19 mouse cellular contexts compared by ENCODE assay signal in the genomic region with DNA sequence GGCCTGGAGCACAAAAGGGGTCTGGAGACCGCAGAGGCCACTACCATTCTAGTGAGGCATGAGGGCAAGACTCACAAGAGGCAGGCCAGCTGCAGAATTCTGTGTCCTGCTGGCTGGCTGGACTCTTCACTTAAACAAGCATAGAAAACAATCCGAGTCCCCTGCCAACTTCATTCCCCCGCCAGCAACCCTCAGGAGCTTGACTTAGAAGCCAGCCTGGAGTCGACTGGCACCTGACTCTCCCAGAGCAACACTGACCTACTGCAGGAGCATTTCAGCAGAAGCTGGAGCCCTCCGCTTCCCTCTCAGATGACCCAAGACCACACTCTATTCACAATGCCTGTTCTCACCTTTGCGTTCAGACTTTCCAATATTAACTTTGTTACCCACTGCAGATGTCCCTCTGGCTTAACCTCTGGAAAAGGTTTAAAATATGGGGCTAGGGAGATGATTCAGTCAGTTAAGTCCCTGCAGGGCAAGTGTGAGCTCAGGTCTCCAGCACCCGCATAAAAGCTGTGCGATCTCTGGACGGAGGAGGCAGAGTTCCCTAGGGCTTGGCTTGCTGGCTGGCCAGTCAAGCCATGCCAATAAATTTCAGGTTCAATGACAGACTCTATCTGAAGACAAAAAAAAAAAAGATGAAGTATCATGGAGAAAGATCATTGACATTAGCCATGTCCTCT.
DNase-seq lines count a peak whose midpoint lies in the region; ATAC-seq and TF ChIP-seq lines count a peak whose summit lies in the region.
"Had no signal": no experiment of that assay in that cellular context is flagged by ENCODE, and none has a peak within 500 bp of the region (broad histone marks: within the 10 kb centered on the region; RNA-seq: fewer than 3 reads in every experiment).

No protein-coding gene starts in this region.

- H3K36me3 ChIP-seq in heart, adult 2 months (ENCODE audit: control insufficient read depth, insufficient read depth, low read length) = peaks cover 5% of the 10 kb centered on the region; the same call in 1 of the 2 replicates
- no peaks in the 10 kb centered on the region for H3K36me3 ChIP-seq in kidney, embryonic 15.5 days
- H3K36me3 ChIP-seq: forebrain, embryonic 12.5 days; limb, embryonic 13.5 days; midbrain, embryonic 12.5 days; neural tube, embryonic 15.5 days had no signal

- H3K27ac ChIP-seq in heart, adult 2 months = peak overlapping the region; percentile 56
- no peak overlapping the region for H3K27ac ChIP-seq in left cerebral cortex, adult 2 months
- peak overlapping the region; percentile 60; the same call in 1 of the 2 replicates for H3K27ac ChIP-seq in kidney, embryonic 15.5 days
- H3K27ac ChIP-seq: forebrain, embryonic 12.5 days; limb, embryonic 13.5 days; liver, embryonic 14.5 days; midbrain, embryonic 12.5 days; neural tube, embryonic 15.5 days had no signal

- 61% methylated on average over 9 of the region's 9 CpGs for WGBS in heart, adult 2 months
- 69% methylated on average over 9 of the region's 9 CpGs for WGBS in kidney, embryonic 15.5 days

- 0 out of 2 replicates have a peak, but pooled peaks have one; percentile 33 for ATAC-seq in kidney, embryonic 15.5 days (replicated peaks; ENCODE audit: low FRiP score)
- ATAC-seq: activated CD4-positive, CD25-positive, alpha-beta regulatory T cell, adult 4 months; Patski had no signal

- TF ChIP-seq CTCF in heart, adult 2 months (IDR thresholded peaks at IDR 0.05) = no peak
- TF ChIP-seq CTCF in left cerebral cortex, adult 2 months (IDR thresholded peaks at IDR 0.05) = no peak

- peak; percentile 42 to 59 for DNase-seq in heart, adult 2 months
- no peak for DNase-seq in heart, postnatal 25 days (ENCODE audit: low spot score)
- peak; percentile 45 for DNase-seq in left cerebral cortex, postnatal 4 days
- no peak for DNase-seq in left cerebral cortex, adult 2 months (ENCODE audit: extremely low spot score in 1 of 2, low spot score in 2 of 2)
- DNase-seq in B cell, adult 2 months = no peak
- DNase-seq in ovary, postnatal 36 days (ENCODE audit: low spot score) = no peak
- DNase-seq: adrenal gland, postnatal 14 days; cerebellum, adult 9-10 months; embryo, embryonic 11 days; thymus, postnatal 4 days had no signal

- H3K27me3 ChIP-seq in heart, adult 2 months (ENCODE audit: control insufficient read depth, insufficient read depth, low read length) = no peaks in the 10 kb centered on the region
- H3K27me3 ChIP-seq in kidney, embryonic 15.5 days = no peaks in the 10 kb centered on the region
- H3K27me3 ChIP-seq: forebrain, embryonic 12.5 days; limb, embryonic 13.5 days; midbrain, embryonic 12.5 days; neural tube, embryonic 15.5 days; Patski had no signal

- peaks cover 7% of the 10 kb centered on the region for H3K4me1 ChIP-seq in heart, adult 2 months (ENCODE audit: control insufficient read depth, insufficient read depth, low read length)
- H3K4me1 ChIP-seq in kidney, embryonic 15.5 days = 0 out of 2 replicates have a peak, but pooled peaks cover 3% of the 10 kb centered on the region
- H3K4me1 ChIP-seq: forebrain, embryonic 12.5 days; limb, embryonic 13.5 days; midbrain, embryonic 12.5 days; neural tube, embryonic 15.5 days had no signal

- intact Hi-C loops in heart, adult 2 months (cut with DNase I) = no loop called here
- intact Hi-C loops in heart, postnatal 25 days (cut with DNase I) = no loop called here
- intact Hi-C loops in left cerebral cortex, postnatal 4 days (cut with DNase I) = no loop called here
- intact Hi-C loops in left cerebral cortex, adult 2 months (cut with DNase I) = no loop called here

- no peak for TF ChIP-seq POLR2A in heart, adult 2 months (IDR thresholded peaks at IDR 0.05; ENCODE audit: insufficient read depth, low read depth, low read length)

- H3K9ac ChIP-seq in heart, adult 2 months (ENCODE audit: low read depth, low read length) = no peak overlapping the region
- no peak overlapping the region for H3K9ac ChIP-seq in kidney, embryonic 15.5 days
- H3K9ac ChIP-seq: forebrain, embryonic 12.5 days; limb, embryonic 13.5 days; liver, embryonic 14.5 days; midbrain, embryonic 12.5 days; neural tube, embryonic 15.5 days had no signal

- peaks cover 2% of the 10 kb centered on the region; the same call in 1 of the 2 replicates for H3K79me2 ChIP-seq in heart, adult 2 months (replicated peaks; ENCODE audit: control insufficient read depth, insufficient read depth, low read length)

- TF ChIP-seq EP300 in heart, adult 2 months (IDR thresholded peaks at IDR 0.05; ENCODE audit: insufficient read depth, low read depth, low read length) = no peak

- H3K4me3 ChIP-seq in heart, adult 2 months = no peak overlapping the region
- H3K4me3 ChIP-seq in left cerebral cortex, adult 2 months = no peak overlapping the region
- no peak overlapping the region for H3K4me3 ChIP-seq in kidney, embryonic 15.5 days (replicated peaks)
- H3K4me3 ChIP-seq: forebrain, embryonic 12.5 days; limb, embryonic 13.5 days; midbrain, embryonic 12.5 days; myocyte; neural tube, embryonic 15.5 days had no signal

- H3K9me3 ChIP-seq in kidney, embryonic 15.5 days (replicated peaks) = no peaks in the 10 kb centered on the region
- H3K9me3 ChIP-seq: forebrain, embryonic 12.5 days; limb, embryonic 13.5 days; midbrain, embryonic 12.5 days; neural tube, embryonic 15.5 days had no signal

- H3K4me2 ChIP-seq in kidney, embryonic 15.5 days = no peak overlapping the region
- H3K4me2 ChIP-seq: forebrain, embryonic 12.5 days; limb, embryonic 13.5 days; midbrain, embryonic 12.5 days; neural tube, embryonic 15.5 days had no signal

Comparison
In these comparisons a context has a peak if more than half of its experiments do, and no peak if none do; other contexts are left out.
1. DNase-seq: peak in heart, adult 2 months (2 of 2) and left cerebral cortex, postnatal 4 days (single experiment); none in heart, postnatal 25 days (single experiment), left cerebral cortex, adult 2 months (0 of 2), B cell, adult 2 months (0 of 2) and ovary, postnatal 36 days (single experiment).